Mouse (Mus musculus): Measurements from ENCODE around the gene Mgll.

GRCm38 (mm10) chr6:88758074-88758473 lies 33.9 kb downstream of the Mgll start:
- no peak for TF ChIP-seq POLR2A (IDR thresholded peaks at IDR 0.05; ENCODE audit: low read depth, low read length)
- TF ChIP-seq CTCF (conservative IDR thresholded peaks at IDR 0.05; ENCODE audit: insufficient read depth, insufficient read length, low read depth, low read length) = no peak

Measured in kidney, adult 2 months (tissue).